Mouse (Mus musculus) intestine, embryonic 15.5 days (tissue): ENCODE measurements around the gene Gab1. TPM values are rescaled to one million over a fixed set of nuclear protein-coding genes. Genes with fewer than 3 reads are reported as not detected.
"Not testable (repeated sequence)": the region's sequence is repeated elsewhere in the genome, so short reads cannot be mapped to it uniquely, and the experiment has no call there.

Experiments
- ATAC-seq: fragments of 200-750 bp; cut with Nextera tagmentation; 2 replicates; pipeline ENCODE4 v1.8.0; 2017; ENCODE audit warnings: moderate TSS enrichment, moderate library complexity
- H3K27ac ChIP-seq: fragments of 300-500 bp; sonication (generic); 2 replicates; pipeline ENCODE4 v1.5.1; 2015; ENCODE audit warnings: mild to moderate bottlenecking, inconsistent platforms
- H3K27me3 ChIP-seq: fragments of 300-500 bp; sonication (generic); replicated peaks from 2 replicates; pipeline ENCODE4 v1.6.1; 2015; ENCODE audit warnings: inconsistent platforms
- H3K36me3 ChIP-seq: fragments of 300-500 bp; sonication (generic); 2 replicates; pipeline ENCODE4 v1.6.1; 2015; ENCODE audit warnings: inconsistent platforms
- H3K4me1 ChIP-seq: fragments of 300-500 bp; sonication (generic); replicated peaks from 2 replicates; pipeline ENCODE4 v1.6.1; 2015; ENCODE audit warnings: inconsistent platforms
- H3K4me2 ChIP-seq: fragments of 300-500 bp; sonication (generic); replicated peaks from 2 replicates; pipeline ENCODE4 v1.6.1; 2015; ENCODE audit warnings: mild to moderate bottlenecking, inconsistent platforms
- H3K4me3 ChIP-seq: fragments of 300-500 bp; sonication (generic); replicated peaks from 2 replicates; pipeline ENCODE4 v1.5.1; 2015; ENCODE audit warnings: inconsistent platforms
- H3K9ac ChIP-seq: fragments of 300-500 bp; sonication (generic); 2 replicates; pipeline ENCODE4 v1.6.1; 2015; ENCODE audit warnings: inconsistent platforms
- H3K9me3 ChIP-seq: fragments of 300-500 bp; sonication (generic); 2 replicates; pipeline ENCODE4 v1.6.1; 2016; ENCODE audit warnings: inconsistent platforms
- WGBS: fragments of 180-500 bp; shearing (Covaris S2); methylation state at CpG from one replicate; pipeline ENCODE4 v1.1.7; 2015; 5-methylcytosine and 5-hydroxymethylcytosine counted together
- polyA plus RNA-seq: library from polyadenylated mRNA; unstranded; fragments of >200 nt; fragmentation: Nextera tagmentation; extraction: Ambion mirVana; gene quantifications from 2 replicates; pipeline ENCODE4 v1.2.1, GENCODE M21; 2015

Gene Gab1
- polyA plus RNA-seq, 1 experiment from 2014 or later = 14.3 TPM

DNA sequence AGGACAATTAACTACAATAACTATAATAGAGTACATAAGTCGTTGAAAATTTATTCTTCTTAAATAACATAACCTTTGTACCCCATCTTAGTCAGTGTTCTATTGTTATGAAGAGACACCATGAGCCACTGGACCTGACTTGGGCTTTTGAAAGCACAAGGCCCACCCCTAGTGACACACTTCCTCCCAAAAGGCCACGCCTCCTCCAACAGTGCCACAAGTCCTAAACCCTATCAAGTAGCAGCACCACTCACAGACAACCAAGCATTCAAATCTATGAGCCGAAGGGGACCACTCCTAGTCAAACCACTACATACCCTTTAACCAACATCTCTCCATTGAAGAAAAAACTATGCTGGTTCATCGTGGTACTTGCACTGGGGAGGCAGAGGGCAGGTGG, 131.2 kb downstream of the Gab1 start:
- no peak for ATAC-seq

GRCm38 (mm10) chr8:80739932-80740331, 140.4 kb downstream of the Gab1 start:
- 13% methylated on average over 14 of the region's 14 CpGs for WGBS
- H3K27ac ChIP-seq = peak overlapping the region; percentile 86
- H3K27me3 ChIP-seq = no peaks in the 10 kb centered on the region
- H3K4me3 ChIP-seq = peak overlapping the region; percentile 36
- H3K9me3 ChIP-seq = no peaks in the 10 kb centered on the region
- peaks cover 4% of the 10 kb centered on the region; the same call in 1 of the 2 replicates for H3K36me3 ChIP-seq
- H3K4me2 ChIP-seq = peak overlapping the region; percentile 63
- H3K4me1 ChIP-seq = 0 out of 2 replicates have a peak, but pooled peaks cover 3% of the 10 kb centered on the region
- peak; percentile 64 for ATAC-seq
- peak overlapping the region; percentile 26 for H3K9ac ChIP-seq

More for the DNA sequence above, 131.2 kb downstream of the Gab1 start:
- Histone ChIP-seq H3K4me3 (no peak overlapping the region), H3K9me3 (no peaks in the 10 kb centered on the region), H3K9ac (no peak overlapping the region), H3K4me1 (no peaks in the 10 kb centered on the region; the same call in 1 of the 2 replicates), H3K27me3 (no peaks in the 10 kb centered on the region), H3K4me2 (no peak overlapping the region), H3K36me3 (no peaks in the 10 kb centered on the region), H3K27ac (no peak overlapping the region)
- WGBS = 87% methylated on average over 4 of the region's 4 CpGs

- peak within 1 kb of the TSS; percentile 99 for H3K27ac ChIP-seq
- peak; percentile 98 for ATAC-seq
- H3K36me3 ChIP-seq, H3K4me1 ChIP-seq, H3K9me3 ChIP-seq, H3K27me3 ChIP-seq: not testable (repeated sequence)
- WGBS = under 1% methylated on average over 91 of the region's 91 CpGs
- peak within 1 kb of the TSS; percentile 94 for H3K9ac ChIP-seq
- peak within 1 kb of the TSS; percentile 94 for H3K4me3 ChIP-seq
- peak within 1 kb of the TSS; percentile 72 for H3K4me2 ChIP-seq
These were observed 141.0 kb downstream of the Gab1 start, which contains the start of gene Smarca5 for GRCm38 (mm10) chr8:80739155-80739924. TSS of gene Smarca5 (minus strand) at chr8:80739497.

DNA sequence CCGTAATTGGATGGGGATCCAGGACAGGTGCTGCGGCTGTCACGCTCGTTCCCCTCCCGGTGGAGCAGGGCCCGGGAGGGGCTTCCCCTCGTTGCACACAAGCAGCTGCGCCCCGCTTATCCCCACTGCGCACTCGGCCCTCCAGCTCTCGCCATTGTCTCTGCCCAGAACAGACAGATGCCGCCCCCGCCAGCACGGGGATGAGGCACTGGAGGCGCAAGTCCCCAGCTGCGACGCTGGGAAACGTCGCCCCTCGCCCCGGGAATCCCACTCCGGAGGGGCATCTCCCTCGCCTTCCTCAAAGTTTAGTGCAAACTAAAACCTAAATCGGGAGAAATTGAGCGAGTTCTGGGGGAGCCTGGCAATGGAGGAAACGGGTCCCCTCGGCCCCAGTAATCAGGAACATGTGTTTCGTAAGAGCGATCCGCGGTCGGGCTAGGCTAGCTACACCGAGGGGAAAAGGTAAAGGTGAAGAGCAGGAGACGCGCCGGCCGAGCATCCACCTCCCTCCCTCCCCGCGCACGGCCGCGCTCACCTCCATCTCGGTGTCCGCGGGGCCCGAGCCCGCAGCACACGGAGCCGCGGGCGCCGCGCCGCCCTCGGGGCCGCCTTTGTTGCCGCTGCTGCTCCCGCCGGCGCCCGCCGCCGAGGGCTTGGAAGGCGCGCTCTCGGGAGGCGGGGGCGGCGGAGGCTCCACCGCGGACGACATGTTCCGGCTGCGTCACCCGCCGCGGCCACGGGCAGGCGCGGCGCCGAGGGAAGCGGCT, 141.7 kb downstream of the Gab1 start:
- WGBS = under 1% methylated on average over 73 of the region's 84 CpGs
- H3K4me1 ChIP-seq = 0 out of 2 replicates have a peak, but pooled peaks cover 3% of the 10 kb centered on the region
- H3K9ac ChIP-seq = peak overlapping the region; percentile 94
- H3K4me3 ChIP-seq = peak overlapping the region; percentile 94
- H3K36me3 ChIP-seq = peaks cover 4% of the 10 kb centered on the region; the same call in 1 of the 2 replicates
- H3K27ac ChIP-seq = peak overlapping the region; percentile 99
- H3K4me2 ChIP-seq = peak overlapping the region; percentile 72
- peak; percentile 73 for ATAC-seq
- no peaks in the 10 kb centered on the region for H3K9me3 ChIP-seq
- H3K27me3 ChIP-seq = no peaks in the 10 kb centered on the region

DNA sequence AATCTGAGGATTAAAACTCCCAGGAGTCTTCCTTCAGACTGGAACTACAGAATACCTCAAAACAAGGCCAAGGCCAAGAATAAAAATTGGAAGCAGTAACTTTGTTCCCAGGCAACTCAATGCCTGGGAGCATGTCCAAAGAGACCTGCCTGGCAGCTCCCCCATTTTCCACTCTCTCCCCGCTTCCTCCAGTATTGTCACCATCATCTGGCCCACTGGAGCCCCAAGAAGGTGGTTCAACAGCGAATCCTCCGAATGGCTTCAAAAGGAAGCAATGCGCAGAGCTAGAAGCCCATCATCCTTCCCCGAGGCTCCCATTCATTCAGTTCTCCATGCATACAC, 142.3 kb downstream of the Gab1 start:
- H3K4me3 ChIP-seq = peak overlapping the region; percentile 94
- peaks cover 4% of the 10 kb centered on the region; the same call in 1 of the 2 replicates for H3K36me3 ChIP-seq
- peak overlapping the region; percentile 94 for H3K9ac ChIP-seq
- no peaks in the 10 kb centered on the region for H3K27me3 ChIP-seq
- no peaks in the 10 kb centered on the region for H3K9me3 ChIP-seq
- 0 out of 2 replicates have a peak, but pooled peaks cover 3% of the 10 kb centered on the region for H3K4me1 ChIP-seq
- no peak for ATAC-seq
- peak overlapping the region; percentile 99 for H3K27ac ChIP-seq
- WGBS = 0% methylated on average over 5 of the region's 5 CpGs
- peak overlapping the region; percentile 72 for H3K4me2 ChIP-seq

DNA sequence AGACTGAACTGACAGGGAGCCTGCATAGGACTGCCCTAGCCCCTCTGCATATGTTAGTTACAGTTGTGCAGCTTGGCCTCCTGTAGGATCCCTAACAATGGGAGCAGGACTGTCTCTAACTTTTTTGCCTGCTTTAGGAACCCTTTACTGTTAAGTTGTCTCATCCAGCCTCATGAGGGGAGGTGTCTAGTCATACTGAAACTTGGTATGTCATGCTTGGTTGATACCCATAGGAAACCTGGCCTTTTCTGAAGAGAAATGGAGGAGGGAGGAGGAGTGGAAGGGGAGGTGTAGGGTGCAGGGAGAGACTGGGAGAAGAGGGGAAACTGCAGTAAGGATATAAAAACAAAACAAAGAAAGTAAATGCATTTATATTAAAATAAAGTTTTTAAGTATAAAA, 148.0 kb downstream of the Gab1 start:
- ATAC-seq = no peak
- Histone ChIP-seq H3K9me3 (no peaks in the 10 kb centered on the region), H3K9ac (no peak overlapping the region), H3K36me3 (peaks cover 18% of the 10 kb centered on the region; the same call in 1 of the 2 replicates), H3K4me3 (no peak overlapping the region), H3K27me3 (no peaks in the 10 kb centered on the region), H3K4me1 (no peaks in the 10 kb centered on the region), H3K27ac (no peak overlapping the region), H3K4me2 (no peak overlapping the region)

GRCm38 (mm10) chr8:80714461-80714860, 165.9 kb downstream of the Gab1 start:
- ATAC-seq = no peak
- no peak overlapping the region for H3K4me2 ChIP-seq

More at GRCm38 (mm10) chr8:80714461-80714860, 165.9 kb downstream of the Gab1 start:
- Histone ChIP-seq H3K4me1 (no peaks in the 10 kb centered on the region), H3K36me3 (peaks cover 17% of the 10 kb centered on the region), H3K27me3 (no peaks in the 10 kb centered on the region), H3K9me3 (no peaks in the 10 kb centered on the region), H3K27ac (no peak overlapping the region), H3K9ac (no peak overlapping the region), H3K4me3 (no peak overlapping the region)
- whole genome bisulfite sequencing = 86% methylated on average over 1 of the region's 1 CpGs

Other genes starting within 250 kb of the Gab1 start
- 66.8 and 80.9 TPM in 2 replicates for gene Smarca5, start 141.0 kb downstream of the Gab1 start, polyA plus RNA-seq
- 15.2 and 16.9 TPM in 2 replicates for gene Usp38, start 134.4 kb upstream of the Gab1 start, polyA plus RNA-seq